Mouse (Mus musculus): ENCODE data around the gene Celf5. TPM values are rescaled to one million over a fixed set of nuclear protein-coding genes. Genes with fewer than 3 reads are reported as not detected.

Gene Celf5
- polyA plus RNA-seq, 1 experiment, result 0.05 TPM

DNA sequence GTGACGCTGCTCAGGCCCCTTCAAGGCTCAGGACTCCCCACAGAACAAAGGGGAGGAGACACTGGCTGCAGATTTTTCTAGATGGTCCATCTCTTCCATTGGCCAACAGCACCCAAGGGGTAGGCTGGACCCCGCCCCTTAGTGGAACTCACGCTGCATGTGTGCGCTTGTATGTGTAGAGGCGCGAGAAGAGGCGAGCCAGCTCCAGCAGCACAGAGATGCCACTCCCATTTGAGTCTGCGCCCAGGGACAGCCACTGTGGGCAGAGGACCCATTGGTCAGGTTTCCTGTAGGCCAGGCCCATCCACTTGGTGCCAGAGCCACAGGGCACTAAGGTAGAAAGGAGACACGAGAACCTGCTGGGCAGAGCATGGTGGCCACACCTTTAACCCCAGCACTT, 8.5 kb upstream of the Celf5 start:
- no peak for TF ChIP-seq GATA1 (IDR thresholded peaks at IDR 0.05; ENCODE audit: low read length)

DNA sequence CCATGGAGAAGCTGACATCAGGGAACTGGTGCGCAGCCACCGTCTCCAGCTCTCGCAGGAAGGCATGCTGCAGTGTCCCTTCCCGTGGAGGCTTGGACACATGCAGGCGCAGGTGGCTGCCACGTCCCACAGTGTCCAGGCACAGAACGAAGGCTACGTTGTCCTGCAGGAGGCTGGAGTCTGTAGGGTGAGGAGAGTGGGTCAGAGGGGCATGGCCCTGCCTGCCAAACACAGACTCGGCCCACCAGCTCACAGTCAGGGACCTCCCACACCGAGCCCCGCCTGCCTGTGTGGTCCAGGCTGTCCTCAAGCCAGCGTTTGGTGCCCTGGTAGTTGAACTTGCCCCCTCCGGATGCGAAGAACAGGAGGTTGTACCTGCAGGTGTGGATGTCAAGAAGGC, 7.4 kb upstream of the Celf5 start:
- TF ChIP-seq GATA1 (IDR thresholded peaks at IDR 0.05; ENCODE audit: low read length), result no peak

DNA sequence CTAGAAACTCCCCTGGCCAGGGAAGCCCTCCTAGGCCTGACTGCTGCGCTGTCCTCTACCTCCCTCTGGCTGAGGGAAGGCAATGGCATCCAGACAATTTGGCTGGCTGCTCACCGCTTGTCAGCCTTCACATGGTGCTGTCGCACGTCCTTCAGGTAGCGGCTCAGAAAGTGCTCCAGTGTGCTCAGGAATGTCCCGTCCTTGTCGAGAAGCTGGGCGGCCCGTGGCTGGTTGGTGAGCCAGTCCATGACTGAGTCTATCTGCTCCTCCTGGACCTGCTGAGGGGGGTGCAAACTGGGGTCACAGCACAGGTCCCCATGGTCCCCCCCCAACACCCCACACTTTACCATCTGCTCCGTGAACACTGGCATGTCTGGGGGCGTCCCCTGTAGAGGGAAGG, 5.6 kb upstream of the Celf5 start:
- TF ChIP-seq GATA1 (IDR thresholded peaks at IDR 0.05; ENCODE audit: low read length), result no peak

DNA sequence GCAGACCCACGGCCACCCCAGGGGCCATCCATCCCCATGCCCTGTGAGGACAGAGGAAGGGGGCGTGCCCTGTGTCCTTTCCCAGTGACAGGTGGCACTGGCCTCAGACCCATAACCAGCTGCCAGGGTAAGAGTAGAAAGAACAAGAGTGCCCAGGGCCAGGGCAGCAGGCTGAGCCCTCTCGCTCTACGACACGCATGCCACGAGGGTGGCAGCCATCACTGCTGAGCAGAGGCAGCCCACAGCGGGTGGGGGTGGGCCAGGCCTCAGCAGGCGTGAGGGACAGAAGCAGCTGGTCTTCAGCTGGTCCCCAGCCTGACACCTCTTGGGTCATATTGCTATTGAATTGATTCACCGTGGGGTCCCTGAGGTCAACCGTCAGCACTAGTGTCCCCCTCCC, 4.0 kb upstream of the Celf5 start:
- no peak for TF ChIP-seq GATA1 (IDR thresholded peaks at IDR 0.05; ENCODE audit: low read length)

DNA sequence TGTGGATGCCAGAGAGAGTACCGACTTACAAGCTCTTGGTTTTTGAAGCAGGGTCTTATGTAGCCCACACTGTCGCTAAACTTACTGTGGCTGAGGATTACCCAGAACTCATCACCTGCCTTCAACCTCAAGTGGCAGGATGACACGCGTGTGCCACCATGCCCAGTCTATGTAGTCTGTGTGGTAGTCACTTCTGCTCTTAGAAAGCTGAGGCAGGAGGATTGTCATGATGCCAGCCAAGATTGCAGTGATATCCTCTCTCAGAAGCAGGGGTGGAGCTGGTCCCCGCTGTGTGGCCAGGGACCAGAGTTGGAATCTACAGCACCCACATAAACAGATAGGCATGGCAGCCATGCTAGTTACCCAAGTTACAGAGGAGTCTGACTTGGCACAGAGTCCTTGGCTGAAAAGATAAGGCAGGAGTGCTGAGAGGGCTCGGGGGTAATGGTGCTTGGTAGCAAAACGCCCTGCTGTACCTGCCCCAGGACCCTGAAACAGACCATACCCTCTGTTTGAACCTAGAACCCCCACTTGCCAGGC, 3.0 kb upstream of the Celf5 start:
- no peak for TF ChIP-seq GATA1 (IDR thresholded peaks at IDR 0.05; ENCODE audit: low read length)

DNA sequence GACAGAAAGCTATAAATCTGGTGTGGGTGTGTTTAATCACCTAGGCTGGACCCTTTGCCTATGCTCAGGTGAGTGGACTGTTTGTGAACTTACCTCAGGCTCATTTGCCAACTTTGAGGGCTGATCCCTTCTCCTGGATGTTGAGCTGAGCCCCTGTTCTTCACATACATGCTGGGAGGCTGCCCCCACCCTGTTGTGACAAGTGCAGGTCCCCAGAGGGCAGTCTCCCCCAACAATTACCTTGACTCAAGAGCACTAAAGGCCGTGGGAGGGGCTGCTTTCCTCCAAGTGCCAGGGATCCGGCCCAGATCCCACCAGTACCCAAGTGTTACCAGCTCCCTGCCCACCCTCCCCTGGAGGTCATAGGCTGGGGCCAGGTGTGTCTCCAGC, 2.5 kb upstream of the Celf5 start:
- TF ChIP-seq GATA1 (IDR thresholded peaks at IDR 0.05; ENCODE audit: low read length), result no peak

DNA sequence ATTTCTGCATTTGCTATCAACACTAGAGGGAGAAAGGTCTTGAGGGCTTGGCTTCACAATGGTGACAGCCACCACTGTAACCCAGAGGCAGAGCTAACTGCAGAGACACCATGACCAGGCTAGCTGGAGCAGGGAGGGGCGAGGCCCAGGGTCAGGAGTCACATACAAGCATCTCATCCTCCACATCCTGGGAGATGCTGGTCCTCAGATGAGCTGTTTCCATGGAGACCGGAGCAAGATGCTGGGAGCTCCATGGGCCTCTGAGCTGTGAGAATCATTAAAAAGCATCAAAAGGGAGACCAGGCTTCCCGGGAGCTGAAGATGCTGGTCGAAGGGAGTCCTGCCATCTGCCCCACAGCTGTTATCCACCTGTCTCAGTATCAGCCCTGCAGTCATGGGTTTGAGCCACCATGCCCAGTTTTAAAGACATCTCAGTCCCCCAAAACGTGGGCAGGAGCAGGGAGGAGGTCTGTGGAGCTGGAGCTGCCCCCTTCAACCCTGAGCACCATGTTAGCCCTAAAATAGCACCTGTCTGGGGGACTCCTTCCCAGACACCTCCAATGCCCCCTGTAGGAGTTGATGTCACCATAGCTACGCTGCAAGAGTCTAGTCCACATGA, 2.0 kb upstream of the Celf5 start:
- TF ChIP-seq GATA1 (IDR thresholded peaks at IDR 0.05; ENCODE audit: low read length), result no peak

DNA sequence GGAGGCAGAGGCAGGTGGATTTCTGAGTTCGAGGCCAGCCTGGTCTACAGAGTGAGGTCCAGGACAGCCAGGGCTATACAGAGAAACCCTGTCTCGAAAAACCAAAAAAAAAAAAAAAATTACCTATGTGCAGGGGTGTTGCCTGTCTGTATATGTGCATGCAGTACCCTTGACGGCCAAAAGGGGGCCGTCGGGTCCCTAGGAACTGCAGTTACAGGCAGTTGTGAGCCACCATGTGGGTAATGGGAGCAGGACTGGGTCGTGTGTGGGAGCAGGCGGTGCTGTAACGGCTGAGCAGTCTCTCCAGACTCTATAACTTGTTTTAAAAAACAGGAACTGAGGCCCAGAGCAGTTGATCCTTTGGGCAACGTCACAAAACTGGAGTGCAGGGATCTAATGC, 1.5 kb upstream of the Celf5 start:
- TF ChIP-seq GATA1 (IDR thresholded peaks at IDR 0.05; ENCODE audit: low read length), result no peak

DNA sequence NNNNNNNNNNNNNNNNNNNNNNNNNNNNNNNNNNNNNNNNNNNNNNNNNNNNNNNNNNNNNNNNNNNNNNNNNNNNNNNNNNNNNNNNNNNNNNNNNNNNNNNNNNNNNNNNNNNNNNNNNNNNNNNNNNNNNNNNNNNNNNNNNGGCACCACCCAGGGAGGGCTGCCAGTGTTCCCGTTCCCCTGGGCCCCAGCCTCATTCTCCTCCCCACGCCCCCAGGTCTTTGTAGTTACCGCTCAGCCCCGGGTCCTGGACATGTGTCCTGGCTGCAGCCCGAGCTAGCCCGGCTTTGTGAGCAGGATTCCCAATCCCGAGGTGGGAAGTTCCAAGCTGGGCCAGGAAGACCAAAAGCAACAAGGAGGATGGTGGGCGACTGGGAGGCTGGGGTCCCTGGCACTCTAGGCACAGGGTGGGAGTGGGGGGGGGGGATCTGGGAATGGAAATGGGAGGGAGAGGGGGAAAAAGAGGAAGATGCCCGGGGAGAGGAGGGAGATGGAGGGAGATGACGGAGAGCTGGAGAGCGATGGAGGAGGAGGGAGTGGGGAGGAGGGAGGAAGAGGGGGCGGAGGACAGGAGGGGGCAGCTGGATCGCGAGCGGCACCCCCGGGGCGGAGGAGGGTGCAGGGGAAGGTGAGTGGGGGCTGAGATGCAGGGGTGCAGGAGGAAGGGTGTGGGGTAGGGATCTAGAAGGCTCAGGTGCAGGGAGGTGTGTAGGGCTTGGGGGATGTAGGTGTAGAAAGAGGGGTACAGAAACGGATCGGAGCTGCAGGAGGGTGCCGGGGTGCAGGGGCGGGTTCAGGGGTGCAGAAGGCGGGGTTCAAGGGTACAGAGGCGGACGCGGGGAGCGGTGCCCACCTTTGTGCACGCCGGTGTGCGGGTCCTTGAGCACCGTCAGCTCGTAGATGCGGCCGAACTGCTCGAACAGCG, 640 bp downstream of the Celf5 start:
- TF ChIP-seq GATA1 (IDR thresholded peaks at IDR 0.05; ENCODE audit: low read length), result no peak

DNA sequence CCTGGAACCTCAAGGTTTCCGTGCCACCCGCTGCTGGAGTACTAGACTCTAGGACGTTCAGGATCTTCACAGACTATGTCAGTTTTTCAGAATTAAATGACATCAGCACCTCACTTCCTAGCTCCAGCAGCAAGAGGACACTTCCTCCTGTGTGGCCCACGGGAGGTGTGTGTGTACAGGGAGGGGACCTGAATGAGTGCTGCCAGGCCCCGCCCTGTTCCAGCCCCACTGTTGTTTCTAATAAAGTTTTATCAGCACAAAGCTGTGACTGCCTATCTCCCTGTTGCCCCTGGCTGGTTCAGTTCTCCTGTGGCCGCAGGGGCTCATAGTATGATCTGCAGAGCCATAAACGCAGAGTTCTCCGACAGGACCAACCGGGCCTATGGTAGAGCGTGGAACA, 8.0 kb downstream of the Celf5 start:
- TF ChIP-seq GATA1 (IDR thresholded peaks at IDR 0.05; ENCODE audit: low read length), result no peak

DNA sequence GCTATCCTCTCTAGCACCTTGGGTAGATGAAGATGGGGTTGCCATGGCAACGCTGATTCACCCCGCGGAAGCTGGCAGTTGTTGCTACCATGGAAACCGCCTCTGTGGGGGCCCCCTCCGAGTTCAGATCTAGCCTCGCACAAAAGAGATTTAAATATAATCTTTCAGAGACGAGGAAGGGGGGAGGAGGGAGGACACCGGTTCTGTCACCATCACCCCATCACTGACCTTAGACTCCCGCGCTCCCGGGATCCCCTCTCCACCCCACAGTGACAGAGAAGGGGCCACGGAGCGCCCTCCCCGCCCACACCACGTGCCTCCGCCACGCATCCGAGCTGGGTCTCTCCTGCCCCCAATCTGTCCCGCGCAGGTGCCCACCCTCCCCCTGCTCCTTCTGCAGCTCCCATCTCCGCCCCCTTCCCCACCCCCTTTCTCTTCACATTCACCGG, 9.5 kb downstream of the Celf5 start:
- TF ChIP-seq GATA1 (IDR thresholded peaks at IDR 0.05; ENCODE audit: low read length), result no peak

DNA sequence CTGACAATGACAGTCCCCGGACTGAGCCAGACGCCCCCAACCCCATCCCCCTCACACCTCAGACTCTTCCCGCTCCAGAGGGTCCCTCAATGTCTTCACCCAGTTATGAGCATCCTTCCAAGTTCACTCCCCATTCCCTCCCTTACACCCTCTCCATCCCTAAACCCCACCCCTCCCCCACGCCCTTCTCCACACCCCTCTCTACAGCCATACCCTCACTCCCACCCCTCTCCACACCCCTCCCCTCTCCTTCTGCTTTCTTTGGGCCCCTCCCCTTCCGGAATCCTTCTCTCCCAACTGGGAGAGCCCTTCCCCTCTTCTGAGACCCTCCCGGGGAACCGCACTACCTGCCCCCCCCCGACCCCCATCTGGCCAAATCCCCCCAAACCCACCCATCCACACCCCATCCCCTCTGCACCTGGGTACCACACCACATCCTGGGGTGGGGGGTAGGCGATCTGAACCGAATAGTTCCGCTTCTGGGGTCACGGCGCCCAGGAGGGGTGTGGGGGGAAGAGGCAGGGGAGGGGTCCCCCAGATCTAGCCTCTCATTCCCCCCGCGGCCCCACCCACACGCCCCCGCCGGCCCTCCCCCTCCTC, 10.0 kb downstream of the Celf5 start:
- no peak for TF ChIP-seq GATA1 (IDR thresholded peaks at IDR 0.05; ENCODE audit: low read length)

DNA sequence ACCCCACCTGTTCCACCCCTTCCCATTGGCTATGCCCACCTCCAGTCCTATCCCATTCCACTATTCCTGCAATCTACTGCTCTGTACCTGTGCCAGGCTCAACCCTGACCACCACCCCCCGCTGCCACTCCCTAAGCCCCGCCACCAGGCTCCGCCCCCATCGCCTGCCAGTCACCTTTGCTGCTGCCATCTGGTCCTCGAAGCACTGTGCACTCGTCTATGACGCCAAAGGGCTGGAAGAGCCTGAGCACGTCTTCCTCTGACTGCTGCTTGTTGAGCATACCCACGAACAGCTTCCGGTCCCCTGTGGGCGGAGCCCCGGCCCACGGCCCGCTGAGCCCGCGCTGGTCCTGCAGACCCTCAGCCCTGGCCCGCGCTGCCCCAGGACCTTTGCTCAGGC, 12.1 kb downstream of the Celf5 start:
- no peak for TF ChIP-seq GATA1 (IDR thresholded peaks at IDR 0.05; ENCODE audit: low read length)

DNA sequence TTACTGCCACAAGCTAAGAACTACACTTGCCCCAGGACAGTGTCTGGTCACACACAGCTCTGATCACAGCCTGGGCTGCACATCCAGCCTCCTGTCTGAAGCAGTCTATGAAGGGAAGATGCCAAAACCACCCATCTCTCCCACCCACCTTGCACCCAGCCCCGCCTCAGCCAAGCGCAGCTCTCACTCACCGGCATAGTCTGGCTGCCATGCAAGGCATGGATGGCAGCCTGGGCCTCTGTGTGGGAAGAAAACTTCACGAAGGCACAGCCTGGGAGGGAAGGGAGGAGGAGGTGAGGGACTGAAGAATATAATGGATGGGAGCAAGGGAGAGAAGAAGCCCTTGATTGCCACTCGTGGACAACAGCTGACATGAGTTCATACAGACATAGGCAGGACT, 13.3 kb downstream of the Celf5 start:
- no peak for TF ChIP-seq GATA1 (IDR thresholded peaks at IDR 0.05; ENCODE audit: low read length)

DNA sequence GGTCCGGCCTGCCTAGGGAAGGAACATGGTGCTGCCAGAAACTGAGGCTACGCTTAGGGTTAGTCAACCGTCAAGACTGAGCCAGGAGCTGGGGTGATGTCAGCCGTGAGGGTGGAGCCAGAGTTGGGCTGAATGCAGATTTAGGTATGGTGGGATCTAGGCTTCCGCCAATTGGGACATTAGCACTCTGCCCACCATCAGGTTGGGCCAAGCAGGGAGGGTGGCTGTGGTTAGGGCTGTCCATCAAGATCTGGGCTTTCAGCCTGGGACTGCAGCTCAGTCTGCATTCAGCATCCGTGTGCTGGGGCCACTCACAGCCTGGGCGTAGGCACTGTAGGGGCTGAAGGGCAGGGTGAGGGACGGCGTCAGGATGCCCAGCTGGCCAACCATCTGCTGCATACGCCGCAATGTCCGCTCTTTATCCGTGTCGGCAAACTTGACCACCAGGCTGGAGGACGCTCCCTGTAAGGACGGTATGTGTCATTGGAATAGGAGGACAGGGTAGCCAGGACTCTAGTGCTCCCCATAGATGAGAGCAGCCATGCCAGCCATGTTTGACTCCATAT, 14.8 kb downstream of the Celf5 start:
- TF ChIP-seq GATA1 (IDR thresholded peaks at IDR 0.05; ENCODE audit: low read length), result no peak

DNA sequence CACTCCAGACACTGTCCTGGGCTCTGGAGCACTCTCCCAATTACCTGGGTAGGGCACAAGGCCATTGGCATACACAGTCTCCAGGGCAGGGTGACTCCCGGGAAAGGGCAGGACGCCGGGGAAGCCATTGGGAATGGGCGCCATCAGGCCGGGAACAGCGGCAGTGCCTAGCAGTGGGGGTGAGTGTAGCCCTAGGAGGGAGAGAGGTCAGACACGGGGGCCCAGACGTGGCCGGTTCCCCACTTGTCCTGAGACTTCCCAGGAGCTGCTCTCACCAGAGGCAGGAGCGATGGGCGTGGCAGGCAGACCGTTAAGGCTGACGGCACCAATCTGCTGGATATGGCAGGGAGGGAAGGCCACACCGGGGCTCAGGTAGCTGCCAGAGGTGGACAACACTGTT, 15.6 kb downstream of the Celf5 start:
- TF ChIP-seq GATA1 (IDR thresholded peaks at IDR 0.05; ENCODE audit: low read length), result no peak
